Mouse (Mus musculus) frontal cortex, postnatal 10 days (tissue): ENCODE measurements around the gene Fanca.

ENCODE experiments used
- DNase-seq, 2 experiments: peaks; one replicate each; pipeline ENCODE4 v3.0.0; 2022; ENCODE audit warnings: low spot score in 2 of 2, mixed read lengths in 1 of 2

Gene Fanca

GRCm38 (mm10) chr8:123318467-123318911 is at the start of gene Fanca:
Gene Fanca (minus strand): TSS chr8:123318576.
- peak; percentile 83 to 91 for DNase-seq

GRCm38 (mm10) chr8:123361082-123361739 is 42.8 kb upstream of the Fanca start:
- peak; percentile 40 to 77 for DNase-seq

- DNase-seq = no peak
Observed at GRCm38 (mm10) chr8:123353216-123353615, 34.8 kb upstream of the Fanca start.

- peak in 1 of 2 experiments; percentile 61 for DNase-seq
Observed at GRCm38 (mm10) chr8:123352786-123353185, 34.4 kb upstream of the Fanca start.

- no peak for DNase-seq
Observed at GRCm38 (mm10) chr8:123352118-123352517, 33.7 kb upstream of the Fanca start.

GRCm38 (mm10) chr8:123349073-123349472 is 30.7 kb upstream of the Fanca start:
- no peak for DNase-seq

GRCm38 (mm10) chr8:123348237-123348843 is 30.0 kb upstream of the Fanca start:
- peak in 1 of 2 experiments; percentile 40 for DNase-seq

- DNase-seq = no peak
Observed at GRCm38 (mm10) chr8:123347293-123347692, 28.9 kb upstream of the Fanca start.

GRCm38 (mm10) chr8:123345856-123346255 is 27.5 kb upstream of the Fanca start:
- no peak for DNase-seq

GRCm38 (mm10) chr8:123345135-123345534 is 26.8 kb upstream of the Fanca start:
- DNase-seq = no peak

- no peak for DNase-seq
Observed at GRCm38 (mm10) chr8:123343422-123343821, 25.0 kb upstream of the Fanca start.

GRCm38 (mm10) chr8:123342911-123343310 is 24.5 kb upstream of the Fanca start:
- no peak for DNase-seq

- no peak for DNase-seq
Observed at GRCm38 (mm10) chr8:123342253-123342652, 23.9 kb upstream of the Fanca start.

- DNase-seq = no peak
Observed at GRCm38 (mm10) chr8:123341040-123342015, 23.0 kb upstream of the Fanca start.

- no peak for DNase-seq
Observed at GRCm38 (mm10) chr8:123340071-123340470, 21.7 kb upstream of the Fanca start.

GRCm38 (mm10) chr8:123337475-123337874 is 19.1 kb upstream of the Fanca start:
- DNase-seq = no peak

GRCm38 (mm10) chr8:123334467-123334866 is 16.1 kb upstream of the Fanca start:
- DNase-seq = no peak

GRCm38 (mm10) chr8:123333864-123334263 is 15.5 kb upstream of the Fanca start:
- peak in 1 of 2 experiments; percentile 33 for DNase-seq

GRCm38 (mm10) chr8:123333091-123333587 is 14.8 kb upstream of the Fanca start:
- no peak for DNase-seq

- DNase-seq = peak; percentile 54 to 62
Observed at GRCm38 (mm10) chr8:123332262-123333090, 14.1 kb upstream of the Fanca start, which contains the start of gene Spire2. Gene Spire2 (plus strand): TSS chr8:123332713.

- DNase-seq = no peak
Observed at GRCm38 (mm10) chr8:123331810-123332209, 13.4 kb upstream of the Fanca start.
